Mouse (Mus musculus): ENCODE data around the gene Stx1b. TPM values are rescaled to one million over a fixed set of nuclear protein-coding genes. Genes with fewer than 3 reads are reported as not detected.
"Not testable (repeated sequence)": the region's sequence is repeated elsewhere in the genome, so short reads cannot be mapped to it uniquely, and the experiment has no call there.

Gene Stx1b
- polyA plus RNA-seq (2017; shearing (Covaris generic)), result under 1 TPM in 1 of 3 experiments, not detected in 2; 0.09 TPM

DNA sequence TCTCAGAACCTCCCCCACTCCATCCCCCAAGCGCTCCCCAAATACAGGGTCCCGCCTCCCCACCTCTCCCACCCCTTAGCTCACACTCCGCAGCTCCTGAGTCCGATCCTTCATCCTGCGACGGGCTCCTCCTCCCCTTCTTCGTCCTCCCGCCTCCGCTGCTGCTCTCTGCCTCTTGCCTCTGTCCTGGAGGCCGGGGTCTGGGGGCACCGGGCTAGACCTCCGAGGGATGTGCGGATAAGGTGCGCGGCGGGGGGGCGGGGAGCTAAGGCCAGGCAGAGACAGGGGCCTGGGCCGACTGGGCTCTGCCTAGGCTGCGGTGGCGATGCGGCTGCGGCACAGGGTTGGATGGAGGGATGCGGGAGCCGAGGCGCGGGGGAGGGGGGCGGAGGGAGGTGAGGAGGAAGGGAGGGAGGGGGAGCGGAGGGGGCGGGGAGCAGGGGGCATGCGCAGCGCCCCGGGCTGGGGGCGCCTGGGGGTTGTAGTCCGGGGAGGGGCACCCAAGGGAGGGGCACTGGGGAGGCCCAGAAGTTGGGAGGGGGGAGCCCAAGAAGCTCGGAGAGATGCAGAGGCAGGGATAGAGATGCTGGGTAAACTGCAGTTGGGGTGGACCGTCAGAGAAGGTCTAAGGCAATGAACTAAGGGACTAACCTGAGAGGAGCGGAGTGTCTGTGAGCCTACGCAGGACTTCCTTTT, at the start of gene Stx1b, which contains the start of gene Stx4a:
TSS of gene Stx1b (minus strand) at position 374 of the 696 bp plus-strand sequence.
TSS of gene Stx4a (plus strand) at position 119 of the 696 bp plus-strand sequence.
- ATAC-seq, result no peak

DNA sequence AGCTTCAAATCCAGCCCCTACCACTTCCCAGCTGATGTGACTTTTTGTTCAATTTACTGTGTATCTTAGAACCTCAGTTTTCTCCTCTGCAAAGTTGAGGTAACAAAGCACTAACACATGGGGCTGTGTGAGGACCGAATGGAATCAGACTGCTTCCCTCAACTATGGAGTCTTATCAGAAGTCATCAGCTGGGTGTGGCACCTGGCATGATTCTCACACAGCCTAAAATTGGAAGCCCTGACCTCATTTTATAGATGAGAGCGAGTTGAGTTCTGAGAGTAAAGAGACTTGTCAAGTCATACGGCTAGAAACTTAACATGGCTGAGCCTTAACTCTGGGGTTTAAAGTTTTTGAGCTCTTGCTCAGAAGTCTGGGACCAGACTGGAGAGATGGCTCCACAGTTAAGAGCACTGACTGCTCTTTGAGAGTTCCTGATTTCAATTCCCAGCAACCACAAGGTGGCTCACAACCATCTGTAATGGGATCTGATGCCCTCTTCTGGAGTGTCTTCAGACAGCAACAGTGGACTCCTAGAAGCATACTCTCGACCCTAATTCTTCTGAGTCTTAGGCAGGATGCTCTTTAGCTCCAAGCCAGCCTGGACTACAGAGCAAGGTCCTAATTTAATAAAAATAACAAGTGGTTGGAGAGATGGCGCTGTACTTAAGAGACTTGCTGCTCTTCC, 45.9 kb upstream of the Stx1b start:
- ATAC-seq, result no peak

DNA sequence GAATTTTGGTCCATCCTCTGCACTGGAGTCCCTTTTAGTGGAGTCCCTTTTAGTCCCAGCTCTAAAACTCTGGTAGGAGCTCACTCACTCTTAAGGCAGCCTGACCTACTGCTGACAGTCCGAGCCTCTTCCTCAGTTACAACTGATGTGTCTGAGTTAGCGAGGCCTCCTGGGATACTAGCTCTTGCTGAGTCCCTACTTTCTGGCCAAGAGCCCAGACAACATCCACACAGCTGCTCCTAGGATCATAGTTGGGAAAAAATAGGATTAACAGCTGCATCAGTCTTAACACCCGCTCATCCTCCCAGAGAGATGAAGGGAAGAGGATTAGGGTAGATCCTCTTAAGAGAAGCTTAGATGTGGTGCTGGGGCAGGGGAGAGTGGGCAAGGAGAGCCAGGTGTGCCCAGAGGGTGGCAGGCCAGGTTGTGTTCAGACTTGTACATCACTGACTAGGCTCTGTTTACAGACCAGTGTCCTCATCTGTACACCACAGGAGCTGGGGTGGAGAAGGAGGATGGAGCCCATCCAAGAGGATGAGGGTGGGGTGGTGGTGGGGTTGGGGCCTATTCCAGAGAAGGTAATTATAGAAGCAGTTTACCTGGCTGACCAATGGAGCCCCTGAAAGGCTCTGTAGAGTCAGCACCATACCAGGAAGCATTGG, 44.9 kb upstream of the Stx1b start:
- no peak for ATAC-seq

DNA sequence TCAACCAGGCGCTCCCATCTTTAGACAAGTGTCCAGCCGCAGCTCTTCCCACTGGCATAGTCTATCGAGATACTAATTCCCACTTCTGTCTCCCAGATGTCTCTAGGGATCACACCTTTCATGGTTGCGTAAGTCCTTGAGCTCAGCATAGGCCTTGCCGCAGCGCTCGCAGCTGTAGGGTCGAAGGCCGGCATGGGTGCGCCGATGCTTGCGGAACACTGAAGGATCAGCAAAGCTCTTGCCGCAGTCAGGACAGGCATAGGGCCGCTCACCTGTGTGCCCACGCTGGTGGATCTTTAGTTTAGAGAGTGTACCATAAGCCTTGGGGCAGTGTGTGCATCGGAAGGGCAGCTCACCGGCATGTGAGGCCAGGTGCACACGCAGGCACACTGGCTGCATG, 43.3 kb upstream of the Stx1b start:
- no peak for ATAC-seq

DNA sequence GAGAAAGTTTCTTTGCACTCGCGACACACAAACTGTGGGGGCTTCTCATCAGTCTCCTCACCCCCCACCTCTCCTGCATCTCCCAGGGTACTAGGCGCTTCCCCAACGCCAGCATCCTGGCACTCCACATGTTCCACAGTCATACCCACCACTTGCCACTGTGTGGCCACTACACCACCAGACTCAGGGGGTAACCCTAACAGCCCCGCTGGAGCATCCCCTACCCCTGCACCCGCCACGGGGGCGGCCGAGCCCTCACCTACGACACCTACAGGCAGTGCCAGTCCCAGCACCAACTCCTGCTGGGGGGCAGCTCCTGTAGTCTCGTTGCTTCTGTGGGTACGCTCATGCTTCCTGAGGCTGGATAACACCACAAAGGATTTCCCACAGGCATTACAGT, 42.1 kb upstream of the Stx1b start:
- ATAC-seq, result no peak

DNA sequence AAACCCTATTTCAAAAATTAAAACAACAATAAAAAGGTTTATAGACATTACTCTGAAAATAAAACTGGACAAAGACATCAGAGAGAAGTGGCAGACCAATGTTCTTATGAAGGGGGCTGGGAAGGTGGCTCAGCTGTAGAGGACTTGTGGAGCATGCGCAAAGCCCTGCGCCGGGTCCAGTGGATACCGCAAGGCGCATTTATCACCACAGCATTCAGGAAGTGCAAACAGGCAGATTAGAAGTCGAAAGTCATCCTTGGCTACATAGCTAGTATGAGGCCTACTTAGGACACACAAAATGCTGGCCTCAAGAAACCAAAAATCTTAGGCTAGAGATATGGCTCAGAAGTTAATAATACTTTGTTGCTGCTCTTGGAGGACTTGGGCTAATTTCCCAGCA, 33.9 kb upstream of the Stx1b start:
- no peak for ATAC-seq

DNA sequence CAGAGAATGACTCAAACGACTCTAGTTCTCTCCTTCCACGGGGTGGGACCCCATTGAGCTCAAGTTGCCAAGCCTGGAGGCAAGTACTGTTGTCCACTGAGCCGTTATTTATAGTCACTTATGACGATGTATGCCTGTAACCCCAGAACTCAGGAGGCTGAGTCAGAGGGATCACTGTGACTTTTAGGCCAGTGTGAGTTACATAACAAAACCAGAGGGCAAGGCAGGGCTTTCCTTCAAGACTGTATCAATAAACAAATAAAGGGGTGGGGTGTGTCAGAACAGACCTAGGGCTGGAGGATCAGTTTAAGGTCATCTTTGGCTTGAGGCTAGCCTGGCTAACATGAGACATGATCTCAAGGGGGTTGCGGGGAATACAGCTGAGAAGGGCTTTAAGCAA, 26.6 kb upstream of the Stx1b start:
- no peak for ATAC-seq

DNA sequence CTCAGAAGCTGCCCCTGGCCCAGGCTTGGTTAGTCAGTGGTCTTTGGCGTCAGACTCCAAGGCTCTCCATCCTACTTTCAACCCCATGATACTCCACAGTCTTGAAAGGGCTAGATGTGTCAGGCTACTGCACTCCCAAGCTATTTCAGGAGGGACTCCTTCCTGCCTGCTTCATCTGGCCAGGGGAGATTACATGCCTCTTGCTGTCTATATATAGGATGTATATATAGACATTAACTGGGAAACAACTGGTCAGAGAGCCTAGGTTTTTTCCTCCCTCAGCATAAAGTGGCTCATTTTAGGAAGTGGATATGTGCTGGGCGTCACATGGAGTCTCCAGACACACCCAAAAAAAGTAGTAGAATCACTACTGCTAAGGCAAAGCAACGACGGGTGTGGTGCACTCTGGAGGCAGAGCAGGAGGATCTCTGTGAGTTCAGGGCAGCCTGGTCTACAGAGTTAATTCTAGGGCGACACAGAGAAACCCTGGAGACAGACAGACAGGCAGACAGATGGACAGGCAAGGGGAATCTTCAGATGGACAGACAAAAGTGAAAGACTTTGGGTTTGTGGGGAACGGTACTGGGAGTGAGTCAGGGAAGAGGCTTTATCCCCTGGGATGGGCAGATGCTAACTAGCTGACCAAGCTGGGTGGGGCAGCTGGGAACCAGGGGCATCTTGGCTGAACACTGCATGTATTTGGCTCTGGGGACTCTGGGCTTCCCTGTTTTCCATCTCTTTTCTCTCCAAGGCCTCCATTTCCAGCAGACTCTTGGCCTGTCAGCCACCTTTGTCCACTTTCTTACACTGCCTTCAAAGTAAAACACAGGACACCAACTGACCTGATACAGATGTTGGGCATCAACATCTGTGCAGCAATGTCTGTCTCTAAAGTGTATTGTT, 25.9 kb upstream of the Stx1b start:
- no peak for ATAC-seq

DNA sequence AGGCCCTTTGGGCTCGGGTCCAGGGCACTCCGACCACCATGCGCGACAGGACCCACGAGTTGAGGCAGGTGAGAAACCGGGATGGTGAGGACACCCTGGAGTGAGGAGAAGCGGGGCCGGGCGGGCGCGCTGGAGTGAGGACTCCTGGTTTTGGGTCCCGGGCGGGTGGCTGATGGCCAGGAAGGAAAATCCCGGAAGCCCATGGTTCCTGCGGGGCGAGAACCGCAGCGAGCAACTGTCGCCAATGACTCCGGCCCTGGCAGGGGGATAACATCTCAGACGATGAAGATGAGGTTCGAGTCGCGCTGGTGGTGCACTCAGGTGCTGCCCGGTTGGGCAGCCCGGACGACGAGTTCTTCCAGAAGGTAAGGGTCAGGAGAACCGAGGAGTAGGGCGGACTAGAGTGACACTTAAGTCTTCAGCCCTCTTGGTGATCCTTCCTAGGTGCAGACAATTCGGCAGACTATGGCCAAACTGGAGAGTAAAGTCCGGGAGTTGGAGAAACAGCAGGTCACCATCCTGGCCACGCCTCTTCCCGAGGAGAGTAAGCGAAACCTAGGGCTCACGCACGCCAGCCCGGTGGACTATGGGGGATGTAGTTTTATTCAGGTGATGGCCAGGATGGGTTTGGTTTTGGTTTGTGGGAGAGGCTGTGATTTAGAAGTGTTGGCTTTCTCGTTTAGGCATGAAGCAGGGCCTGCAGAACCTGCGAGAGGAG, 17.8 kb upstream of the Stx1b start:
- ATAC-seq, result peak; percentile 63

DNA sequence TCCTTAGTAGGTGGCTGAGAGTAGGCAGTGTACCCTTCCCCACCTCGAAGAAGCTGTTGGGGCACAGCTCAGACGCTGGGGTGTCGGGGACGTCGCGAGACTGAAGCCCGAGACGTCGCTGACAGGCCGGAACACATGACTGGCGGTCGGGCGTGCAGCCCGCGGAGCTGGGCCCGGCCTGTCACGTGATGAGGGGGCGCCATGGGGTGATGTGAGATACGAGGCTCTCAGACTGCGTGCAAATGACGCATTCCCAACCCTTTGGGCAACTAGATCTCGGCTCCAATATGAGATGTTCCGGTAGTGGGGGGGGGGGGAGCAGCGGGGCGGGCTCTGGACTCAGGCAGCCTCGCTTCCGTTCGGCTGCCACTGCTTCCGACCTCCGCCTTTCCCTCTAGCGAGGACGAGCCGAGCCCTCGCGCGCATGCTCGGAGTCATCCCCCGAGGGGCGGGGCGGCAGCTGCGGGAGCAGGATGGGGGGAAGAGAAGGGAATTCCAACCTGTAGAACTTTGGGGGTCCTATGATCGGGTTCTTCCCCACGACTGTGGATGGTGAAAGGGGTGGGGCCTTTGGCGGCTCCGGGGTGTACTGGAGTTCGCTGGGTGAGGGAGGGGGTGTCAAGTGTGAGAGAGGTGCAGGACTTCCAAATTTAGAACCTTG, 17.1 kb upstream of the Stx1b start:
- peak; percentile 83 for ATAC-seq

DNA sequence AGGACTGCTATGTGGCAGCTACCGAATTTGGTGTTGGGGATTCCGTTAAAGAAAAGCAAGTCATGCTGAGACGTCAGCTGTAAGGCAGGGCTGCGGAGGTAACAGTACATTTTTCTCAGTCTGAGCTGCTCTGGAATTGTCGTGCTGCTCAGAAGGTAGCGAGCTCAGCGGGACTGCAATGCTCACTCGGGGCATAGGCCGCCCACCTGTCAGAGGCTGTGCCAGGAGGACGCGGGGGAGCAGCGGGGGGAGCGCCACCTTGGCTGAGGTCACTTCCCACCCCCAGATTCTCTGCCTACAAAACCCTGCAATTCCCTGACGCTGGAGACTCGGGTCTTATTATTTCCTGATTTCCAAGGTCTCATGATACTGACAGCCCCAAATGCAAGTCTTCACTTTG, 16.5 kb upstream of the Stx1b start:
- ATAC-seq, result peak; percentile 18

DNA sequence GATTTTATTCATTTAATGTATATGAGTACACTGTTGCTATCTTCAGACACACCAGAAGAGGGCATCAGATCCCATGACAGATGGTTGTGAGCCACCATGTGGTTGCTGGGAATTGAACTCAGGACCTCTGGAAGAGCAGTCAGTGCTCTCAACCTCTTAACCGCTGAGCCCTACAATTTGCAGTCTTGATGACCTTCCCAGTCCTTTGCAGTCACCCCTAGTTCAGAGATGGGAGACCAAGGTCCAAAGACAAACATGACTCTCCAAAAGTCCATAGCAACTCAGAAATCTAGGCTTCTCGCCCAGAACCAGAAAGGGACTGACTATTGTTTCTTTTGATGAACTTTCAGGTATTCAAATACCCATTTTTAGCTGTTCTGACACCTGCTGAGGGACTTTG, 15.7 kb upstream of the Stx1b start:
- not testable (repeated sequence) for ATAC-seq

DNA sequence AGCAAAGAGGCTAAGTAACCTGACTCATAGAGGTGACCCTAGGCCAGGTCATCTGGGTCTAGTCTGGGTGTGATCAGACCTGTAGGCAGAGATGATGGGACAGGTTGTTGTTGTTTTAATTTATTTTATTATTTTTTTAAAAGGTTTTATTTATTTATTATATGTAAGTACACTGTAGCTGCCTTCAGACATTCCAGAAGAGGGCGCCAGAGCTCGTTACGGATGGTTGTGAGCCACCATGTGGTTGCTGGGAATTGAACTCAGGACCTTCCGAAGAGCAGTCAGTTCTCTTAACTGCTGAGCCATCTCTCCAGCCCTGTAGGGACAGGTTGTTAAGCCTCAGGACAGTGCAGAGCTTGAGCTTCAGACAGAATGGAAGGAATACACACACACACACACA, 13.5 kb upstream of the Stx1b start:
- ATAC-seq, result not testable (repeated sequence)

DNA sequence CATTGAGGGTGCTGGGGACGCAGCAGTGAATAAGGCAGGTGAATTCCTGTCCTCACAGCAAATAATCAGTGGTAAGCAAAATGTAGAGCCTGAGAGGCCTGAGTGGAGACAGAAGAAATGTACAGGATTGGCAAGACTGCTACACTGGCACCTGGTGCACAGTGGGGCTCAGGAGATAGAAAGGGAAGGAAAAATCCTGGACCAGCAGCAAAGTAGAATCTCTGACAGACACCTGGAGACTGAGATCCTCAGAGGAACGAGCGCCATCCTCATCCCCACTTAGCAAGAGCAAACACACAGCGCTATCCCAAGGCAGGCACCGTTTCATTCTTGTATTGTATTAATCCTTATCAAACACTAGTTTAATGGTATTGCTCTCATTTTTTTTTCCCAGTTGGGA, 13.1 kb upstream of the Stx1b start:
- no peak for ATAC-seq

DNA sequence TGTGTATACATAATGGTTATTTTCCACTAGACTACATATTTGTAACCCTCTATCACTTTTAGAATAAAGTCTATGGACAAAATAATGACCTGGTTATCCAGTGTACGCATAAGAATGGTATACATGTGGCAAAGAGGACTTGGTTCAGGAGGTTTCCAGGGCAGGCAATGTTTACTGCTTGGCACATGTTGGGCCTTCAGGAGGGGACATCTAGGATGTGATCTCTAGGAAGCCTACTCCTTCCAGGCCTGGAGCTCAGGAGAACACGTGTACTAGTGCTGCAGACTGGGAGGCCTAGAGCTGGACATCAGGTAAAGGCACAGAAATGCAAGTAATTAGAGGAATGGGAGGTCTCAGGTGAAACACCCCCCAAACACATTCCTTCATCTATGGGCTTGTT, 11.2 kb upstream of the Stx1b start:
- no peak for ATAC-seq

DNA sequence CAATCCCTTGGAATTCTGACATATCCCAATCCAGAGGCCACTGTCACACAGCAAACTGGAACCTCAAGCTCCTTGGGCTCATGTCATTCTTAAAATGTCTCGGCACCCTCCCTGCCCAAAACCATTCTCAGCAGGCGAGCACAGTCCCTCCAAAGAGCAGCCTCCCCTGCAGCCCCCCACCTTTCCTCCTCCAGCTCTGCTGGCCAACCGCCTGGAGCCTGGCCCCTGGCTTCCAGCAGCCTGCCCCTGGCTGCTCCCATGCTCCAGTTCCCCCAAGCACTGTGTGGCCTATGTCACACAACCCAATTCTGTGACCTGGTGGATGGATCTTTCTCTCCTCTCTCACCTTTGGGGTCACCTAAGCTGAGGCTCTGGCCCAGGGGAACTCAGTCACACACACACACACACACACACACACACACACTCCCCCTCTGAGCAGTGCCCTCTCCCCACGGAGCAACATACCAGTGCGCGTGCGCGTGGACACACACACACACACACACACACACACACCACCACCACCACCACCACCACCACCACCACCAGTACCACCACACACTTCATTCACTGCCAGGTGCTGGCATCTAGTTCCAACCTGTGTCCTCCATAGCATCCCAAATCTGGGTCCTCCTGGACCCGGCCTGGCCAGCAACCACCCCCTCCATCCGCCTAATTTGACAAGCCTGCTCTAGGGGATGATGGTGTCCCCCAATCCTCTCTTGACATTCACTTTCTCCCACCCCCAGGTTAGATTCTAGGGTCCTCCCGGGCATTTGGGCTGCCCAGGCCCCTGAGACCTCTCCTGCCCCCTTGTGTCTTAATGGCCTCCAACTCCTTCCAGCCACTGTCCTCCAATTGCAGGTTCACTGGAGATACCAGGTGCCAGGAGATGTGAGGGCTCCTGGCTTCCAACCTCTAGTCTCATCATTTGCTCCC, 845 bp downstream of the Stx1b start:
- ATAC-seq, result no peak

DNA sequence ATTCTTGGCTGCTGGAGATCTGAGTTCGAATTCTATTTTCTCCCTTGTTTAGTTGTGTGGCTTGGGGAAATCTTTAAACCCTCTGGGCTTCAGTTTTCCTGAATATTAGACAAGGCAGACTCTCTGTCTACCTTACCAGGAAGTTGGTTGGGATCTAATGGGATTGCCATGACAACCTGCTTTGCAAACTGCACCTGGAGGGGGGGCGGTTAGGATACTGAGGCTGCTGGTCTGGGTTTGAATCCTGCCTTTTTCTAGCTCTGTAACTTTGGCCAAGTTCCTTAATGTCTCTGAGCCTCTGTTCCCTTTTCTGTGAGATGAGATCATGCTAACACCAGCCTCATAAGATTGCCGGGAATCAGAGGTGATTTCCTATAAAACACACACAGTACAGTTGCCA, 1.9 kb downstream of the Stx1b start:
- ATAC-seq, result no peak

DNA sequence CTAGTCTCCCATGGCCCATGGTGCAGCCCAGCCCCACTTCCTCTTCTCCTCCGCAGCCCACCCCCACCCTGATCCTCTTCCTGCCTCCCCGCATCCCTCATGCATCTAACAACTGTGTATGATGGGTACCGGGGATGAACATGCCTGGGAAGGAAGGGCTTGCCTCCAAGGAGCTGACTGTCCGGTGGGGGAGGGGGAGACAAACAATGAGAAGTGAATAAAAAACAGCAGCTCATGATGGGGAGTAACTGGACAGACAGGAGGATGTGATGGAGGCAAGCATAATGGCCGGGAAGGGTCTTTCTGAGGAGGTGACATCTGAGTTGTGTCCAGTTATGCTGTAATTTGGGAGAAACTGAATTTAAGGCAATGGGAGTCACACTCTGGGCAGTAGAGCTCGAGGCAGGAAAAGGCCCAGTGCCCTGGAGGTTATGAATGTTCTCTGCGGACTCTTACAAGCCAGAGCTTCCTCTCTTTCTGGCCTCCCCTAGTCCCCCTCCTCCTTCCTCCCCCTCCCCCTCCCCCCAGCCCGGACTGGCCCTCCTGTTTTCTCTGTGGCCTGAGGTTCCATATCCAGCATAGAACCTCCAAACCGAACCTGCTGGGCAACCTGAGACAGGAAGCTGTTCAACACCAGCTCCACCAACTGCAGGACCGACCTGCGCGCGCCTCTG, 3.4 kb downstream of the Stx1b start:
- ATAC-seq, result no peak

DNA sequence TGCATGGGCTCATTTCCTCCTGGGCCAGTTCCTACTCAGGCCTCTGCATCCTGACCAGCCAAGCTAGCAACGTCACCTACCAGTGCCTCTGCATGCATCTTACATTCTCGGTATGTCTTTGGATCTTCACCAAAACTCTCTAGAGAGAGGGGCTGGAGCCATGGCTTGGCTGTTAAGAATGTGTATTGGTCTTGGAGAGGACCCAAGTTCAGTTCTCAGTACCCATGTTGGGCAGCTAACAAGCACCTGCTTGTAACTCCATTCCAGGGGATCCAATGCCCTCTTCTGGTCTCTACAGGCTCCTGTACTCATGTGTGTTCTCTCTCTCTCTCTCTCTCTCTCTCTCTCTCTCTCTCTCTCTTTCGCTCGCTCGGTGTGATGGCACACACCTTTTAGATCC, 6.6 kb downstream of the Stx1b start:
- no peak for ATAC-seq

DNA sequence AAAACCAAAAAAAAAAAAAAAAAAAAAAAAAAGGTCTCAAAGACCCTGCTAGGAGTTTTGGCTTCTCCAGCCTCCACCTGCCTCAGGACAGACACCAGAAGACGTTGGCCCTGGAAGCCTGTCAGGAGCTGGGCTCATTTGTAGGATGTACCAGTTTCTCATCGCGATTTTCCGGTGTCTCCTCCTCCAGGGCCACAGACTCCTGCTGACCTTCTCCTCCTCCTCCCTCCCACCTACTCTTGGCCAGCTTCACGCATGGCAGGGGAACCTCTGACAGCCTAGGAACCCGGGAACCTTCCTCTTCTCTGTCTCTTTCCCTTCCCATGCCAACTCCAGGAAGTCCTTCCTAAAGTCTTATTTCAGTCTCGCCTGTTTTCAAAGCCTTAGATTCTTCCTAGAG, 7.3 kb downstream of the Stx1b start:
- ATAC-seq, result no peak

Data from inflammation-experienced regulatory T-cells, adult 6 months (primary cell).